Mouse (Mus musculus): ENCODE measurements around the gene Osbp2. TPM values are rescaled to one million over a fixed set of nuclear protein-coding genes. Genes with fewer than 3 reads are reported as not detected.
"Not testable (repeated sequence)": the region's sequence is repeated elsewhere in the genome, so short reads cannot be mapped to it uniquely, and the experiment has no call there.

Osbp2 gene
- 0.34 and 0.85 TPM in 2 replicates for polyA plus RNA-seq (2014; fragmentation: Nextera tagmentation; extraction: Ambion mirVana)

DNA sequence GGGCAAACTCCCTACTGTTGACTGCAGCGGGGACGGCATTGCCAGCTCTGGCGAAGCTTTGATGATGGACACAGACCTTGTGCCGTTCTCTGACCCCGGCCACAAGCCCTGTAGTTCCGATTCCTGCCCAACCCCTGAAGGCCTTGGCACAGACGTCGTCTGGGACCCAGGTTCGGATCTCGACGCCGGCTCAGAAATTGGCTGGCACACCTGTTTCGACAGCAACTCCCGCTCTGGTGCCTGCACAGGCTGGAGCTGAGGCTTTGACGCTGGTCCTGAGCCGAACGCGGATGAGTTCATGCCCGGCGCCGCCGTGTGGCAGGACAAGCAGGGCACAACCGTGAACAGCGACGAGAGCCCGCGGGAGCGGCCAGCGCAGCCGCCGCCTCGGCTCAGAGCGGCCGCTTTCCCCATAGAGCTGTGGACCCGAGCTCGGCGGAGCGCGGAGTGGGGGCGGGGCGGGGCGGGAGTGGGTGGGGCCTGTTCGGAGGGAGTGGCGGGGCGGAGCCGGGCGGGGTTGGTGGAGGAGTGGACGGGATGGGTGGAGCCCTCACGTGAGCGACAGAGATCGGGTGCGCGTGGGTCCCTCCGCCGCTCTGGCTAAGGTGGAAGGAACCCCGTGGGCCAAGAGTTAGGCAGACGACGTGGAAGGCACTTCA lies at the start of gene Osbp2:
TSS of gene Osbp2 (minus strand) at position 450 of the 659 bp plus-strand sequence.
- Histone ChIP-seq H3K27me3 (ENCODE audit: control insufficient read depth, insufficient read depth, low read length) (peaks cover 26% of the 10 kb centered on the region), H3K27ac (replicated peaks in 1 of 2; ENCODE audit: control insufficient read depth in 1 of 2, insufficient read depth in 1 of 2, low read depth in 2 of 2, low read length in 2 of 2) (no peak within 1 kb of the TSS)
- WGBS: 5% methylated on average over 53 of the region's 58 CpGs

DNA sequence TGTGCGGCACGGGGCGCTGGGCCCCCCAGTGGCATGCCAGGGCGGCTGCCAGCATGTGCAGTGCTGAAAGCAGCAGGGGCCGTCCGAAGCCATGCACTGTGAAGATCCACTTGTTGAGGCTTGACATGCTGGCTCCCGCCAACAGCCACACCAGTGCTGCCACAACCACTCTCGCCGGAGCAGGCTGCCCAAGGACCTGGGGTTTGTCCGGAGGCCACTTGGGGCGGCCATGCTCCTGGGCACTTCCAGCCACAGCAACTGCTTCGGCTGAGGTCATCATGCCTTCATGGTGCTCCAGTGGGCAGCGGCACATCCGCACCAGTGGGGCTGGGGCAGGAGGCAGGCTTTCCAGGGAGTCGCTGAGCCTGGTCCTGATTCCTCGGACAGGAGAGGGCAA lies 49.2 kb upstream of the Osbp2 start:
- Histone ChIP-seq H3K9me3 (ENCODE audit: control insufficient read depth, low read length) (no peaks in the 10 kb centered on the region), H3K27me3 (ENCODE audit: control insufficient read depth, insufficient read depth, low read length) (no peaks in the 10 kb centered on the region), H3K9ac (ENCODE audit: low read length) (peak overlapping the region; percentile 75), H3K4me3 (ENCODE audit: control insufficient read depth in 1 of 2, insufficient read depth in 1 of 2, low read depth in 1 of 2, low read length in 2 of 2) (peak overlapping the region; percentile 53 to 67), H3K4me1 (ENCODE audit: control insufficient read depth in 2 of 2, insufficient read depth in 2 of 2, low read length in 2 of 2) (peaks cover 29 to 40% of the 10 kb centered on the region in 2 experiments), H3K4me2 (ENCODE audit: low read length) (peak overlapping the region; percentile 96), H3K36me3 (ENCODE audit: control insufficient read depth, insufficient read depth, low read length) (peaks cover 10% of the 10 kb centered on the region; the same call in 1 of the 2 replicates), H3K27ac (replicated peaks in 1 of 2; ENCODE audit: control insufficient read depth in 1 of 2, insufficient read depth in 1 of 2, low read depth in 2 of 2, low read length in 2 of 2) (no peak overlapping the region)
- 4% methylated on average over 16 of the region's 16 CpGs for WGBS
- ATAC-seq (ENCODE audit: insufficient number of reproducible peaks, insufficient read depth, low FRiP score, low read depth): no peak

More for the DNA sequence above, at the start of gene Osbp2:
- Histone ChIP-seq H3K4me2 (ENCODE audit: low read length) (peak within 1 kb of the TSS; percentile 90), H3K4me1 (ENCODE audit: control insufficient read depth in 2 of 2, insufficient read depth in 2 of 2, low read length in 2 of 2) (peaks cover 7 to 10% of the 10 kb centered on the region in 2 experiments; a peak in 3 of 4 replicates), H3K4me3 (ENCODE audit: control insufficient read depth in 1 of 2, insufficient read depth in 1 of 2, low read depth in 1 of 2, low read length in 2 of 2) (peak within 1 kb of the TSS; percentile 49 to 55), H3K36me3 (ENCODE audit: control insufficient read depth, insufficient read depth, low read length) (no peaks in the 10 kb centered on the region), H3K9me3 (ENCODE audit: control insufficient read depth, low read length) (no peaks in the 10 kb centered on the region), H3K9ac (ENCODE audit: low read length) (peak within 1 kb of the TSS; percentile 65)
- ATAC-seq (ENCODE audit: insufficient number of reproducible peaks, insufficient read depth, low FRiP score, low read depth): peak; percentile 93

DNA sequence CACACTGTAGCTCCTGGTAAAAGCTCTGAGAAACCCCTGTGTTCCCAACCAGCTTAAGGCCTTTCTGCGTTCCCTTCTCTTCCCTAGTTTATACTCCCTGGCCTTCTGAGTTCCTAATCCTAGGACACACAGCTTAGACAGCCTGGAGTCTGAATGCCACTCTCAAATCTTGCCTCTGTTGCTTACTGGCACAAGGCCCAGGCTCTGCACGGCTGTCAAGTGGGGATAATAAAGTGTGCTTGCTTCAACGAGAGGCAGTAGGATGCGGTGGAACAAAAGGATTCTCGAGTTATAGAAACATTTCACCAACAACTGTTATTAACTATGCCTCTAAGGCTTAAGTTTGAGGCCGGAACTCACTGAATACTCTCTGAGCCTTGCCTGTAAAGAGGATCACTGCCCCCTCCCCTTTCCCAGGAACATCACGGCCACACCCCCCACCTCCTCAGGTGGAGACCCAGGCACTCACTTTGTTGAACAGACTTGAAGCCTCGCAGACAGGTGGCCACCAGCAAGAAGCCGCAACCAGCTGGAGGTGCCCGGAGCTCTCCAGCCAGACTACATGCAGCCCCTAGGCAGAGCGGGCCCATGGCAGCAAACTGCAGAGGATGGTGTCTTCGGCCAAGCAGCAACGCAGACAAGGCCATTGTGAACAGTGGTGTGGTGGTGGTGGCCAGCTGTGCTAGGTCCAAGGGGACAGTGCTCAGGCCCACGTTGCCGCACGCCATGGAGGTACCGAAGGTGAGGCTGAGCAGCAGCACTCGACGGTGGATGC lies 48.6 kb upstream of the Osbp2 start:
- 17% methylated on average over 19 of the region's 19 CpGs for WGBS
- H3K4me1 ChIP-seq (ENCODE audit: control insufficient read depth in 2 of 2, insufficient read depth in 2 of 2, low read length in 2 of 2): peaks cover 29 to 40% of the 10 kb centered on the region in 2 experiments

DNA sequence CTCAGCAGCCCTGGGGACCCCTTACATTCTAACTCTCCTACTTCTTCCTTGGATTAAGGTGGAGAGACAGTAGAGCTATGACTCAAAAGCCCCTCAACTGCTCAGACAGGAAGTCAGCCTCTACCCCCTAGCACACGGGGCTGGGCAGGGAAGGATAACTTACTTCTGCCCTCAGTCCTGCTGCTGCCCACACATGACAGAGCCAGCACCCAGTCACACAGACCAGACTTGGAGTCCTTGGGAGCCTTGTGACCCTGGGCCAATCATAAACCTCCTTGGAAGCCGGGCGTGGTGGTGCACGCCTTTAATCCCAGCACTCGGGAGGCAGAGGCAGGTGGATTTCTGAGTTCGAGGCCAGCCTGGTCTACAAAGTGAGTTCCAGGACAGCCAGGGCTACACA lies 47.7 kb upstream of the Osbp2 start:
- WGBS: 85% methylated on average over 5 of the region's 6 CpGs
- H3K4me3 ChIP-seq (ENCODE audit: control insufficient read depth in 1 of 2, insufficient read depth in 1 of 2, low read depth in 1 of 2, low read length in 2 of 2); H3K9ac ChIP-seq (ENCODE audit: low read length); H3K36me3 ChIP-seq (ENCODE audit: control insufficient read depth, insufficient read depth, low read length); H3K27me3 ChIP-seq (ENCODE audit: control insufficient read depth, insufficient read depth, low read length); H3K9me3 ChIP-seq (ENCODE audit: control insufficient read depth, low read length); ATAC-seq (ENCODE audit: insufficient number of reproducible peaks, insufficient read depth, low FRiP score, low read depth): not testable (repeated sequence)
- 0 out of 4 replicates have a peak overlapping the region, but pooled peaks of 1 of the 2 experiments have one; percentile 17 for H3K27ac ChIP-seq (replicated peaks in 1 of 2; ENCODE audit: control insufficient read depth in 1 of 2, insufficient read depth in 1 of 2, low read depth in 2 of 2, low read length in 2 of 2)
- H3K4me2 ChIP-seq (ENCODE audit: low read length): peak overlapping the region; percentile 96; the same call in 1 of the 2 replicates
- peaks cover 29 to 40% of the 10 kb centered on the region in 2 experiments for H3K4me1 ChIP-seq (ENCODE audit: control insufficient read depth in 2 of 2, insufficient read depth in 2 of 2, low read length in 2 of 2)

More for the DNA sequence above, 48.6 kb upstream of the Osbp2 start:
- Histone ChIP-seq H3K36me3 (ENCODE audit: control insufficient read depth, insufficient read depth, low read length) (peaks cover 11% of the 10 kb centered on the region; the same call in 1 of the 2 replicates), H3K27me3 (ENCODE audit: control insufficient read depth, insufficient read depth, low read length) (no peaks in the 10 kb centered on the region), H3K4me3 (ENCODE audit: control insufficient read depth in 1 of 2, insufficient read depth in 1 of 2, low read depth in 1 of 2, low read length in 2 of 2) (peak overlapping the region; percentile 53 to 67), H3K9ac (ENCODE audit: low read length) (peak overlapping the region; percentile 75), H3K4me2 (ENCODE audit: low read length) (peak overlapping the region; percentile 96), H3K27ac (replicated peaks in 1 of 2; ENCODE audit: control insufficient read depth in 1 of 2, insufficient read depth in 1 of 2, low read depth in 2 of 2, low read length in 2 of 2) (0 out of 4 replicates have a peak overlapping the region, but pooled peaks of 1 of the 2 experiments have one; percentile 23), H3K9me3 (ENCODE audit: control insufficient read depth, low read length) (no peaks in the 10 kb centered on the region)
- no peak for ATAC-seq (ENCODE audit: insufficient number of reproducible peaks, insufficient read depth, low FRiP score, low read depth)

DNA sequence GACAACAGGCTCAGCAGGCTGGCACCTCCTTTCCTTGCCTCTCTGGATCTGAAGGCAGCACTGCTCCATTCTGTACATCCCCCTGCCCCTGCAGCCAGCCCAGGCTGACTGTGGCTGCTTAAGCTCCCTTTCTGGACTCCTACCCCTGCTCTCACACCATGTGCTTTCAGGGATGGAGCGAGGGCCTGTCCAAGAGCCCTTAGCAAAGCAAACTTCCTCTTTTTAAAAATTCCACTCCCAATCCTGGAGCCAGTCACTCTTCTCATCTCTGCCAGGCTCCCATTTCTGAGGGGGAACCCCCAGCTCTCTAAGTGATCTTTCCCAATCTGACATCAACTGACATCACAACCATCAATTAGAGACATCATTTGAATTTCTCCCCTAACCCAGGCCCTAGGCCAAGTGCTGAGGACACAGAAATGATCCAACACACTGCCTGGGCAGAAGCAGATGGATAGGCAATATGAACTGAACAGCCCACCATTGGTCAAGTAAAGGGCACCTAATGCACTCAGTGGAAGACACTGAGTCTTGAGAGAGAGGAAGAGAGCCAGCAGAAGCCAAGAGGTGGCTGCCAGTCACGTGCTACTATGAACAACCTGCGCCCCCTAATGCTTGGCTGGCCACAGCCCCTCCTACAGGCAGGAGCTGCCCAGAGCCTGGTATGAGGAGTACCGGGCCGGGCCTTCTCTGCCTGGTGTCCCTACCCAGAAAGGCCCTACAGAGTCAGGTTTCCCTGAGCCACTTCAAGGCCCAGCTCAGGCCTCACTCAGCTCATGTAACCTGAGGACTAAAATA lies 47.0 kb upstream of the Osbp2 start:
- 37% methylated on average over 5 of the region's 5 CpGs for WGBS
- no peaks in the 10 kb centered on the region for H3K9me3 ChIP-seq (ENCODE audit: control insufficient read depth, low read length)
- no peak for ATAC-seq (ENCODE audit: insufficient number of reproducible peaks, insufficient read depth, low FRiP score, low read depth)
- H3K9ac ChIP-seq (ENCODE audit: low read length): peak overlapping the region; percentile 41; the same call in 1 of the 2 replicates
- peak overlapping the region; percentile 3 to 35; a peak in 2 of 4 replicates for H3K27ac ChIP-seq (replicated peaks in 1 of 2; ENCODE audit: control insufficient read depth in 1 of 2, insufficient read depth in 1 of 2, low read depth in 2 of 2, low read length in 2 of 2)
- H3K4me2 ChIP-seq (ENCODE audit: low read length): peak overlapping the region; percentile 96
- H3K4me3 ChIP-seq (ENCODE audit: control insufficient read depth in 1 of 2, insufficient read depth in 1 of 2, low read depth in 1 of 2, low read length in 2 of 2): no peak overlapping the region
- no peaks in the 10 kb centered on the region for H3K27me3 ChIP-seq (ENCODE audit: control insufficient read depth, insufficient read depth, low read length)
- peaks cover 9% of the 10 kb centered on the region; the same call in 1 of the 2 replicates for H3K36me3 ChIP-seq (ENCODE audit: control insufficient read depth, insufficient read depth, low read length)
- peaks cover 29 to 34% of the 10 kb centered on the region in 2 experiments for H3K4me1 ChIP-seq (ENCODE audit: control insufficient read depth in 2 of 2, insufficient read depth in 2 of 2, low read length in 2 of 2)

DNA sequence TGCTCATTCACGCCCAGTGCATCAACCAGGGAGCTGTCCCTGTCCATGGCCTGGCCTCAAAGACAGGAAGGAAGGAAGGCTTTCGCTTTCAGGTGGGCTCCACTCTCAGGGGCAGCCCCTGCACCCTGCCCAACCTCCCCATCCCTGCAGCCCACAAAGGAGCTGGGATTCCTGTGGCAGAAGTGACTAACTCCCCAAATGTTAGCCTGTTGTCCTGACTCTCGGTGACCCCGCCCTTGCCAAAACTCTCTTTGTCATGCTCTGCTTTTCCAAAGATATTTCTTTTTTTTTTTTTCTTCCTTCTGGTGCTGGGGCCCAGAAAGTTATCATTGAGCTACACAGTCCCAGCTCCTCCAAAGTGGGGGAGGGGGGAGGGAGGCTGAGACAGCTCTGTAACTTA lies 45.5 kb upstream of the Osbp2 start:
- H3K27ac ChIP-seq (replicated peaks in 1 of 2; ENCODE audit: control insufficient read depth in 1 of 2, insufficient read depth in 1 of 2, low read depth in 2 of 2, low read length in 2 of 2): no peak overlapping the region
- no peak overlapping the region for H3K4me2 ChIP-seq (ENCODE audit: low read length)
- H3K9ac ChIP-seq (ENCODE audit: low read length): no peak overlapping the region
- no peak for ATAC-seq (ENCODE audit: insufficient number of reproducible peaks, insufficient read depth, low FRiP score, low read depth)
- WGBS: 89% methylated on average over 4 of the region's 4 CpGs
- no peaks in the 10 kb centered on the region for H3K27me3 ChIP-seq (ENCODE audit: control insufficient read depth, insufficient read depth, low read length)
- H3K4me1 ChIP-seq (ENCODE audit: control insufficient read depth in 2 of 2, insufficient read depth in 2 of 2, low read length in 2 of 2): peaks cover 29 to 33% of the 10 kb centered on the region in 2 experiments
- peaks cover 14% of the 10 kb centered on the region; the same call in 1 of the 2 replicates for H3K36me3 ChIP-seq (ENCODE audit: control insufficient read depth, insufficient read depth, low read length)
- H3K4me3 ChIP-seq (ENCODE audit: control insufficient read depth in 1 of 2, insufficient read depth in 1 of 2, low read depth in 1 of 2, low read length in 2 of 2): no peak overlapping the region
- no peaks in the 10 kb centered on the region for H3K9me3 ChIP-seq (ENCODE audit: control insufficient read depth, low read length)

DNA sequence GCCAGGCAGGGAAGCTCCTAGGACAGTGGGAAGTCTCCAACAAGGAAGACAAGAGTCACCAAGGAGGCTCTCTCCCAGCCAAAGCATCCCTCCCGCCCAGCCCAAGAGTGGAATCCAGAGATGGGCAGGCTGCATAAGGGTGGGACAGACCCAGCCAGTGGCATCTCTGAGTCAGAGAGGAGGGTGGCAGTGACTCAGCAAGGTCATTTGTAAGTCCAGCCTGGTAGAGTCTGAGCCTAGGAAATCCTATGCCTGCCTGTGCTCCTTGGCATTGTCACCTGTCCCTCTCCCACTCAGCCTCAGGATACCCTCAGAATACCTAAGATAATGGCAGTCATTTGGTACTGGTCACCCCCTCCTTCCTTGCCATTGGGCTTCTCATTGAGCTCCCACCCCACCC lies 41.7 kb upstream of the Osbp2 start:
- Histone ChIP-seq H3K4me2 (ENCODE audit: low read length) (no peak overlapping the region), H3K36me3 (ENCODE audit: control insufficient read depth, insufficient read depth, low read length) (peaks cover 14% of the 10 kb centered on the region; the same call in 1 of the 2 replicates), H3K27me3 (ENCODE audit: control insufficient read depth, insufficient read depth, low read length) (no peaks in the 10 kb centered on the region), H3K9ac (ENCODE audit: low read length) (no peak overlapping the region), H3K27ac (replicated peaks in 1 of 2; ENCODE audit: control insufficient read depth in 1 of 2, insufficient read depth in 1 of 2, low read depth in 2 of 2, low read length in 2 of 2) (no peak overlapping the region), H3K4me3 (ENCODE audit: control insufficient read depth in 1 of 2, insufficient read depth in 1 of 2, low read depth in 1 of 2, low read length in 2 of 2) (no peak overlapping the region), H3K4me1 (ENCODE audit: control insufficient read depth in 2 of 2, insufficient read depth in 2 of 2, low read length in 2 of 2) (peaks cover 5 to 6% of the 10 kb centered on the region in 2 experiments; a peak in 3 of 4 replicates), H3K9me3 (ENCODE audit: control insufficient read depth, low read length) (no peaks in the 10 kb centered on the region)
- 100% methylated on average over 1 of the region's 1 CpGs for WGBS
- ATAC-seq (ENCODE audit: insufficient number of reproducible peaks, insufficient read depth, low FRiP score, low read depth): no peak

All from heart, embryonic 14.5 days (tissue).